Mouse (Mus musculus) retina, adult 2 months (tissue): ENCODE measurements at regions not wholly inside any gene's neighbourhood (a gene's known extent, or its start where the extent isn't known, plus 50 kb on each side); places are given as distances from the start of the nearest gene placed in this dataset.

Experiments
- DNase-seq: peaks from one replicate; pipeline ENCODE4 v3.0.0-alpha.2; 2012; ENCODE audit warnings: low read depth, low spot score

DNA sequence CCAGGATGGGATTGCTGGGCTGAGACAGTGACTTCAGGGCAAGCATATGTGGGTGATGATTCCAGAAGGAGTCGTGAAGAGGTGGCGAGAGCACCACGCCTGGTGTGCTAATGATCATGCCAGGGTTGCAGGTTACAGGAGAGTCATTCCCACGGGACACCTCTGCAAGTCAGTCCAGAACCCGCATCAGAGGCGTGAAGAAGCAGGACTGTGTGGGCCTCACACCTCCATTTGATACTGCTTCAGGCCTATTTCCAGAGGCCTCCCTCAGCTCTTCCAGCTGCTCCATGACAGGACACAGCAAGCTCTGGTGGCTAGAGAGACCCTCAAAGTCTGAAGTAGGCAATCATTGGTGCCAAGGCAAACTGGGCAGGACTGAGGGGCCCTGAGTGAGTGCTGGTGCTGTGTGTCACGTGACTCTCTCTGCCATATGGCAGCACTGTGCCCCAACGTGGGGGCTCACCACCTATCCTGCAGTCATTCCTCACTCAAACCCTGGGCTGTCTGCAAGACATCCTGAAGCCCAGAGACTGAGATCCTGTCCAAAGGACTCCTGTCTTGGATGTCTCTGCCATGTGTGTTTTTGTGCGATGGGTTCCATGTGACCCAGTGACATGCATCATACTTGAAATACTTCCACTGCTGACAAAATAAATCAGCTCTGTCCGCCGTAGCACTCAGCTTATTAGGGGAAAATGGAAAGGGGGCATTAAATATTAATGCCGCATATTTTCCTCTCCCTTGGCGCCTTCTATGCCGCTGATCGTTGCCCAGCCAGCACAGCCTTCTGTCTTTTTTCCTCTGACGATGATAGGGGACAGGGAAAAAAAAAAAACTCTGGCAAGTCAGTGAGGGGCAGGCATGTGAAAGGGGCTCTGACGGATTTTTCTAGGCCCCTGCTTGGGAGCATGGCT lies 247.6 kb upstream of the Habp2 start:
- no peak for DNase-seq

DNA sequence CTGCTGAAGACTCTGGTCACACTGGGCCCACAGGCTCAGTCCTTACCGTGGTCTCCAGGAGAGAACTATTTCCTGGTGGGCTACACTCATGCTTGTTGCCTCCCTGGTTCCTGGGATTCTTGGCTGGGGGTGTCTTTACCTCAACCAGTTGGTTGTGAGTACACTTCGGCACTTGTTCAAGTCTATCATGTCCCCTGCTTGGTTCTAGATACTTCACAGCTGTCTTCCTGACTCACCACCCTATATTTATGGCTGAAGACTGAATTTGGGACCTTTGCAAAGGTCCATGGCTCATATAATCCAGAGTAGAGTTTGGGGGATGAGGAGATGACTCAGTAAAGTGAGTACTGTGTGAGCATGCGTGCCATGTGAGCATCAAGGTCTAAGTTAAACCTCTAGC lies 245.0 kb upstream of the Habp2 start:
- DNase-seq: no peak

DNA sequence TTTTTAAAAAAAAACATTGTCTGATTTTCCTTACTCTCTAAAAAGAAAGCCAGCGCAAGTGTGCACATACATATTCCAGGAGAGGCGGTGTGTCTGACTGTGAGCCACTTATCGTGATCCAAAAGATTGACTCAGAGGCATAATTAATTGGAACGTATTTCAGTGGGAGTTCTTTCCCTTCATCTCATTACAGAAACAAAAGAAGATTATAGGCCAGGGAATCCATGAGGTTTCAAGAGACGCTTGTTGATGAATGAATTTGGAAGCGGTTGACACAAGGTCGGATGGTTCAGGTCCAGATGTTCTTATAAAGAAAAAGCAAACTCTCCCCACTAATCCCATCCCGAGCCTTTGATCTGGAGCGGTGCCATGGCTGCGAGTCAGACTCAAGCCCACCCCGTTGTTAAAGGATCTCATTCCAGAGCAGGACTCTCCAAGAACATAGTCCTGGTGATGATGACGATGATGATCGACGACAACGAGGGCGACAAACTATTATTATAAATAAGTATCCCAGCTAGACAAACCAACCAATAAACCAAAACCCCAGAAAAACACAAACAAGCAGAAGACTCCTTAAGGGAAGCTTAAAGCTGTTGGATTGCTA lies 240.1 kb upstream of the Habp2 start:
- DNase-seq: no peak

DNA sequence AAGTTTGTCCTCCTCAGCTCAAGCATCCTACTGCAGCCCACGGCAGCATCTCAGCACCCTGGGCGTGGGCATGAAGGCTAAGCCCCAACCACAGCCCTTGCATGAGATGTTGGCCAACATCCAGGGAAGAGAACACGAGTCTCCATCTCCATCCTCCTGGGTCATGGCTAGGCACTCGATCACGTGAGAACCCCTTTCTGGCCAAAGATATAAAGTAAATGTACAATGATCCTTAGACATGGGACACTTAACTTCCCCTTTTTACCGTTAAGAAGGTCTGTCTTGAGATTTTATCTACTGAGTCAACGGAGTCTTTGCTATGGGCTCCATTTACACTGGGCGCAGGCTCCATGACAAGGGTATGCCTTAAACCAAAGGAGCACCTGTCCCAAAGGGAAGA lies 232.8 kb upstream of the Habp2 start:
- DNase-seq: no peak

DNA sequence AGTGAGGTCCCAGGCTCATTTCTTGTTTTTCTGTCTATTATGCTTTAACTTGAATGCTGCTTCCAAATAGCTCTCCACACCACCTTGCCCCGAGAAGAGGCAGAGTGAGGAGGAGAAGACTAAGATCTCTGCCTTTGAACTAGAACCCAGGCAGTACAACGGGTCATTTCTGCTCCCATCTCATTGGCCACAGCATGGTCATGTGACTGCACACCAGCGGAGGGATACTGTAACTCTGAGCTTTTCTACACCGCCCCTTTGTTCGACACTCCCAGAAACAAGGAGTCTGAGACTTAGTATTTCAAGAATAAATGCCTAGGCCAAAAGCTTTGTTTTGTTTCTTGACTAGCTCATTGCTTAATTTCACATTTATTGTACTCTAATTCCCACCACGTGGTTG lies 230.5 kb upstream of the Habp2 start:
- DNase-seq: no peak

DNA sequence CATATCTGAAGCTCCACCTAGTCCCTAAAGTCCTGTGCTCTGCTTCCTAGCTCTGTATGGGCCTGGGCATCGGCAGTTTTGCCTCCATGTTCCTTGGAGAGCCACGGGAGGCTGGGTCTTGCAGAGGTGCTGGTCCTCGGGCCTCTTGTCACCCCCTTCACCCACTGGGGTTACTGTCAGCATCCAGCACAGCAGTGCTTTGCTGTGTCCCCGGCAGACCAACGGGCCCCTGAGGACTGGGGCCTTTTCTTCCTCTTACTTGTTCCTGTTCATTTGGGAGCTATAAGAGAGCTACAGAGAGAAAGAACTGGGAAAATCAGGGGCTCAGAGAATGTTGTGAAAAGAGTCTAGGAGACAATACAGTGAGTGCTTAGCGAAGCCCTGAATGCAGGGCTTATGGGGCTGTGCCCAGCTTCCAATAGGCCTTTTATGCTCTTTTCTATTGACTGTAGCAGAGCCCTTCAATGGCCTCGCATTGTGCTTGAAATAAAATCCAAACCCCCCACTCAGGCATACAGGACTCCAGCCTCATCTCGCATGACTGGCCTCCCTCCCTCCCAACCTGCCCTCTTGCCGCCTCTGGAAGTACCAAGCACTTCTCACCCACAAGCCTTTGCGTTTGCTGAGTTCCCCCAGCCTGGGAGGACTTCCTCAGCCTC lies 224.9 kb upstream of the Habp2 start:
- no peak for DNase-seq

DNA sequence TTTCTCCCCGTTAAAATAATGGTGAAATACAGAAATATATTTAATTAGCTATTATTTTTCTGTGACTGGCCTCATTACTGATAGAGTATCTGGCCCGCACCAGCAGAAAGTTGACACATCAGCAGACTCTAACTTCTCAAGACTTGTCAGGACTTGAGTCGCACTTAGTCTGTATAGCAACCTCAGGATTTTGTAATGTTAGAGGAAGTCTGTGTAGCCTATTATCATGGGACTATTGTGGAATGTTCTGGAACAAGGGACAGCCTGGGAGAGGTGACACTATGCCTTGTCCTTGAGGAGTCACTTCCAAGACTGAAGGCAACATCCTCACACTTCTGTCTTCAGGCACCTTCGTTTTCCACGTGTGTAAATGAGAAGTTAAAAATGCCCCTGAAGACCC lies 223.8 kb upstream of the Habp2 start:
- no peak for DNase-seq

DNA sequence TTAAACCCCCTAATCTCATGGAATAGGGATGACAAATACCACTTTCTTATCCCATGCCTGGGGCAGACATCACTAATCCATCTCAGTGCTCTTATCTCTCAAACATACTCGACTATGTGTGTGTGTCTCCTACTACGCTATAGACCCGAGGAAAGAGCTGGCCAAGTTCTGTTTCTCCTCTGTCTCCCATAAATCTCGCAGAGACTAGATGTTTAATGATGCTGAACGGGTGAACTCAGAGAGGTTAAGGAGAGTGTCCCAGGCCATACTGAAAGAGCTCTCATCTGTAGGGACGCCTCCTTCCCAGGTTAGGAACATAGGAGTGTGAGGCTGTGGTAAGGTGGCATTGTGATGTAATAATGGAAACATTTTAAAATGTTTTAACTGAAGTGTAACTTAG lies 221.2 kb upstream of the Habp2 start:
- no peak for DNase-seq

DNA sequence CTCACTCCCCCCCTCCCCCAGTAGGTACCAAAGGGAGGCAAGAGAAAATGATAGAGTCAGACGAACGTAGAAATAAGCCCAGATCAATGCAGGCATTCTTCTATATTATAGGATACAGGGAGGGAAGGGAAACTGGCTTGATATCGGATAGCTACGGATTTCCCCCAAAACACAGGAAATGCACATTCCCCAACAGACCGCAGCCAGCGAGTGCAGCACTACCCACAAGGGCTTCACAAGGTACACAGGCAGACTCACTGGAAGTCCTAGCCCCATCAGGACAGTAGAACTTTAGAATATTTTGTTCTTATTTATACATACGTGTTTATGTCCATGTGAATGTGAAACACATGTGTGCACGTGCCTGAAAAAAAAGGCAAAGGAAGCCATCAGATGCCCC lies 218.8 kb upstream of the Habp2 start:
- no peak for DNase-seq

DNA sequence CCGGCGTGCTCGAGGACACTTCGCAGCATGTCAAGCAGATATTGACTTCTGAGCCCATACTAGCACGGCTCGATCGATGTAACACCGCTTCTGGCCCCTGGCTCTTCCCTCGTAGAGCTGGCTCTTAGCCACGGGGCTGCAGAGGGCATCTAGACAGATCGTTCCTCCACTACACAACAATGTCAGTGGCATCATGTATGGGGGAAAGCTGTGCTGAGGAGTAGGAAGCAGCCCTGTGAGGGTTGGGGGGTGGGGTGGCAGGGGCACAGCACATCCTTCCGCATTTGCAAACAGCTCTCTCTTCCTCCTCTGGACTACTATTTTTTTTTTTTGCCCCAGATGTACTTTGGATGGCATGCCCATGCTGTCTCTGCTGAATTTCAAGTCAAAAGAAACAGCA lies 218.1 kb upstream of the Habp2 start:
- DNase-seq: no peak

DNA sequence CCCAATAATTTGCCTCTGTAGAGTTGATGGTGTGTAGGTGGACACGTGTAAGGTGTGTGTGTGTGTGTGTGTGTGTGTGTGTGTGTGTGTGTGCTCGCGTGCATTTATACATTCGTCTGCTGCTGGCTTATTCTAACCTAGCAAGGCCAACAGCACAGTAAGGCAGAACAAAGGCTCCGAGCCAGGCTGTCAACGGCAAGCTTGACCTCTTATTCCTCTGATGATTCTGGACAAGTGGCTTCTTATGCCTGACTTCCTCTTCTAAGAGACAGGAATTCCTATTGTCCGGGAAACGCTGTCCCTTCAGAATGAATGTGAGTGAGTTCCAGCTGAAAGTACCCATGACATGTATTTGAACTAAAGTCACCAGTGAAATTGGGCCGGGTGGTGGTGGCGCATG lies 217.7 kb upstream of the Habp2 start:
- DNase-seq: no peak

DNA sequence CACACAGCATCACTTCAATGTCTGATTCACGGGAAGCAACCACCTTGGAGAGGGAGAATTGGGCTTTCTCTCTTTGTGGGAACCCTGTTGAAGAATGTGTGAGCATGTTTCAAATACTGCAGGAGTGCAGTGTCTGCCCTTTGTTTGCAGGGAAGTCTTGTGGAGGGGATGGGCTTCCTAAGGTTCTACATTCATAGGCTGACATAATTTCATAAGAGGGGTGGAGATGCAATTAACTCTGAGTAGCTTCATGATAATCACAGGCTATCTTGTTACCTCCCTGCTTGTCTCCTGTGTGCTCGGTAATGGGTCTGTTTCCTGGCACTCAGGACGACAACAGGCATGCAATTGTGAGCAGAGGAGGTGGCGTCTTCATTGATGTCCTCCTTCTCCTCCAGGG lies 215.6 kb upstream of the Habp2 start:
- DNase-seq: no peak

DNA sequence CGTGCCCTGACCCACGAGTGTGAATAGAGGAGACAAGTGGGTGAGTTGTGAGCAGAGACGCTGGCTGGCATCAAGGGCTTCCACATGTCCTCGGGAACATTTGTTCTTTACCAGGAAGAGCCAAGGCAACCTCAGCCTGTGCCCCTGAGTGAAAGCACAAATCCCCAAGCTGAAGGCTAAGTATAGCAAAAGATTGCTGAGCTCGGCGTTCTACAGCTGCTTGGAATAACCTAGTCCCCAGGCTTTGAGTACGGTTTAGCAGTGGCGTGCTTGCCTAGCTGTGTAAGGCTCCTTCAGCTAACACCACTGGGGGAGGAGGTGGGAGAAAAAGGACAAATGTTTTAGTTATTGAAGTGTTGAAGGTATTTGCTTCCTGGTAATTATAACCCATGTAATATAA lies 210.8 kb upstream of the Habp2 start:
- DNase-seq: no peak

DNA sequence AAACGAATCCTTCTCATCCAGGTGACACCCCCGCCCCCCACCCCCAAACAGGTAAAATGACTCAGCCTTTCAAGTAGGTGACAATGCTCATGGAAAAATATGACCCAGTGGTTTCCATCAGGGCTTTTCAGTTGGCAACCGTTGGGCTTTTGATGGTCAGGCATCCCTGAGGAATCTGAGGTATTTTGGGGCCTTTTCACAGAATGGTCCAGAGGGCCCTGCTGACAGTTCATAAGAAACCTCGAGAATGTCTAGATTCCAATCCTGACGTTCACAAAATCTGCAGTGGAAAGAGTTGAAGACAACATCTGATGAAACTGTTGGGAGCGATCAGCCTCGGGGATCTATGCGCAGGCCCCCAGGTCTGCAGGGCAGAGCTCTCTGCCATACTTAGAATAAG lies 209.4 kb upstream of the Habp2 start:
- DNase-seq: no peak

DNA sequence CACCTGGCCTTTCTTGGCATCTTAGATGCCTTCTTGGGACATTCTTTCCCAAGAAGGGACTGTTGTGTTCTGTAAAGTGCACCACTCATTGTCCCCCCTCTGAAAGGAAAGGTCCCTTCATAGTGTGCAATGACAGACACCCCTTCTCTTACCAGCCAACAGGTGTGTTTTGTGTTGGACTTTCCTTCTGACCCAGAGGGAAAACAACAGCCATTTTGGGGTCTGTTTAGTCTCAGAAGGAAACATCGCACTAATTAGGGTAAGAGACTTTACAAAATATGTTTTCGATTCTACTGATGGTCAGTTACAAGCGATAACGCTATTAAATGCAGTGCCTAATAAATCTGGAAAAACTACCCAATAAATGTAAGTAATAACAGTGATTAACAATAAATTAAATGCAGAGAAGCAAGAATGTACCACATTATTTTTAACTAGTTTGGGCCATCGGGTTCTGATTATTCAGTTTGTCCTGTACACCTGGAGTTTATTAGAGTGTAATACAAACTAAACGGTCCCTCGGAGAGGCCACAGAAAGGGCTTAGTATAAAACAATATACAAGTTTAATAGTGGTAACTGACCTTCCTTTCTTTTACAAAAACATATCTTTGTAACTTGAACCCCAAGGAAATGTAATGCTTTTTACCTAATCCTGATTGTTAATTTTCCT lies 200.4 kb upstream of the Habp2 start:
- no peak for DNase-seq

DNA sequence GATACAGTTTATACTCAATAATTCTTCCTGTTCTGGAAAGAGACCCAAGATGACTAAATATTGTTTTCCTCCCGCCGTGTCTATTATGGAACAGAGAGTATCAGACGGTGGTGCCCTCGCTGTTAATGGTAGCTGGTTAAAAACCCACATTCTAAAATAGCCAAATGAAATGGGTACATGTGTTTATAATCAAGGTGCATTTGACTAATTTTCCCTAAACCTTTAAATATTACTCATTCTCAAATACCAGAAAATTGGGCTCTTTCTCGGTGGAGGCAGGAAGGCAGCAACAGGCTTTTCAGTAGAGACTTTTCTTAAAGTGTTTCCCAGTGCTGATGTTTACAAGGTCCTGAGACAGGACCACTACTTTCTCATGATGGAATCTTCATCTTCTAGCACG lies 199.8 kb upstream of the Habp2 start:
- no peak for DNase-seq

DNA sequence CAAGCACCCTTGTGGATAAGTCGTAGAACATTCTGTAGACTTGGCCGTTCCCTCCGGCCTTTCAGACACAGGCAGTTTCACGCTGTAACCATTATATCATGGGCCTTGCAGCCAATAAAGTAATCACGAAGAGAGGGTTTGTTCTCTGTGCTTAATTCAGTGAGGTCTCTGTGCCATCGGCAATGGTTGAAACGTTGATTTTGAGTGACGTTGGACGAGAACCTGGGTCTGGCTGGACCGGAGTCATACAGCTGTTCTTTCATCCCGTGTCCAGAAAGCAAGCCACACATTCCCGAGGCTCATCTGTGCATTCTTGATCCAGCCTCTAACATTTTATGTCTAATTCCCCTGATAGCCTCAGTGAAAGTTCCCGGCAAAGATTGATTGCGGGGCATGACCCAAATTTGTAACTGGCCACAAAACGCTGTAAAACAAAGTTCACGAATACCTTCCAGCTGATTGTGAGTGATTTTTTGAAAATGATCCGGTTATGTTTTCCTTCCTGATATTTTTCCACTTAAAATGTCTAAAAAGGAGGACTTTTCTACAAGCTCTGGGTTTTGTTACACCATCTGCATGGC lies 197.1 kb upstream of the Habp2 start:
- DNase-seq: no peak

DNA sequence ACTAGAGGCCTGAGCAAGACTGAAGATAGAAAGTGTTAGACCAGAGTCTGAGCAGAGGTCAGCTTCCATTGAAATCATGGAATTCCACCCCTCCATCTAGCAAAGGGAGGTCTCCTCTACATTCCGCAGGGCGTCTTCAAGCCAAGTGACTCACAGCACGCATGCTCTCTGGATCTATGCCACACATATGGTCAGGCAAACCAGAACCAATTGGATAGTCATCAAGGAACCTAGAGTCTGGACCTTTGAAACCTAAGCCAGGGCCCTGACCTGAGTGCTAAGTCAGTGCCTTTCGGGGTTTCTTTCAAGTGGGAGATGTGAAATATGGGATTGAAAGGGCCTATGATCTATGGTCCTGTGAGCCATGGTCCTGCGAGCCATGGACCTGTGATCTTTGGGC lies 195.4 kb upstream of the Habp2 start:
- DNase-seq: no peak

DNA sequence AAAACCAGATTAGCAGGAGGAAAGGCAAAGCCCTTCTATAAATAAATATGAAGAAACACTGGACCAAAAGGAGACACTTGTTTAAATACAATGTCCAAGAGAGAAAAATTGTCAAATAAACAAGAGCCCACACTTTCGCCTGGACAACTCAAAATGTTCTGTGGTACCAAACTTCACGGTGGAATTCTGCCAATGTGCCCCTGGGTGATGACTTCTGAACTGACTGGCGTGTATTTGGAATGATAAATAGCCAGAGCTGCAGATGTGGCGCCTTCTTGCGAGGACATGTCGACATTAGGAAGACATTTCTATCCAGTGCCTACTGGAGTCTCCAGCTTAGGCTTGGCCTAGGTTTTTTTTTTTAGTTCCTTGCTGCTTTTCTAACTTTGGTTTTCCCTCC lies 191.1 kb upstream of the Habp2 start:
- DNase-seq: no peak

DNA sequence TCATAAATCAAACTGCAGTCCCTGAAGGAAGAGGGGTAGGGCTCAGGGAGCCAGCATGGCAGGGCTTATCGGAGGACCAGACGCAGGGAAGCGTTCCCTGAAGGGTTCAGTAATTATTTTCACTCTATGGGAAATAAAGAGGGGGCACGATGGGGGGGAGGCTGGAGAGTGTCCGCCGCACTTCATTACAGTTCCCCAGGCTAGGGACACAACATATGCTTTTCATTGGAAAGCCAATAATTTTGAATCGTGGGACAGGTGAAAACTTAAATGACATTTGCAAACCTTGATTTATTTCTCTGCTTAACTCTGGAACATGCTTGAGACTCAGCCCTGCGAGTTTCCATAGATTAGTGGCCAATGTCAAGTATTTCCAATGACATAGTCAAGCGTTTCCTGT lies 187.2 kb upstream of the Habp2 start:
- no peak for DNase-seq

DNA sequence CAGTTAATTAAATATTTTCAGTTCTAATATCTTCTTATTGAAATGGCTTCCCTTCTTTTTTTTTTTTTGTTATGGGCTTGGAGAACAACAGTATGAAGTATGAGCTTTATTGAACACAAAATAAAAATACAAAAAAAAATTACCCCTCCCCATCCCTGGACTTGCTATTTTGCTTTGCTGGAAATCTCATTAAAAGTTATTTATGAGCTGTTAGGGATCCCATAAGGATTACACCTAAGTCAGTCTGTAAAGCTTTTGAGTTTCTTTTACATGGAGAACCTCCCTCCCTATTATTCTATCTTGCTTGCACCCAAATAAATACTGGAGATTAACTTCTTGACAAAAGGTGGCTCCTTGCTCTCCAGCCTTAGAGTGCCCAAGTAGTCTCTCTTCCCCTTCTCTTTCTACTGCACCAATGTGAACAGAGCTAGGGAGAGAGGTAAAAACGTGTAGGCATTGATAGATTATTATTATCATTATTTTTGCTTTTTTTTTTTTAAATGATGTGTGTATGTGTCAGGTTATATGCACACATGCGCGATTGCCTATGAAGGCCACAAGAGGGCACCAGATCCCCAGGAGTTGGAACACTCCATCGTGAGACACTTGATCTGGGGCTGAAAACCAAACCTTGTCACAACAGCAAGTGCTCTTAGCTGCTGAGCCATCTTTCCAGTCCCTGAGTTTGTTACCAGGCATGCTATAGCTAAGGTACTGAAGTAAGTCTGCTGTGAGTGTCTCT lies 186.6 kb upstream of the Habp2 start:
- no peak for DNase-seq
